10 mouse cellular contexts compared by ENCODE assay signal in the genomic region with DNA sequence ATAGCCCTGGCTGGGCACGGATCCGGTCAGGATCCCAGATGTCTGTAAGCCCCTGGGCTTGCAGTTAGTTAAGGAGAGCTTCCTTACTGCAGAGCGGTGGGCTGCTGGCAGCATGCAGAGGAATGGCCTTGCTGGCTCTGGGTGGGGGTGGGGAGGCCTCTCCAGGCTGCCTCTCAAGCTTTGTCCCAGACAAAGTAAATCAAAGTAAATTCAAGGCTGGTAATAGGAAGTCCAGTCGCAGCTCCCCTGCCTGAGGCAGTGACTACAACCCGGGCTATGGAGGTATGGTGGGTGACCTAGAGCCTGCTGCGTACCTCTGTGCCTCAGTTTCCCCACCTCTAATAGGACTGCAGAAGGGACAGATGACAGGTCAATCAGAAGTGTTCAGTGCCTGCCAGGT. TPM values are rescaled to one million over a fixed set of nuclear protein-coding genes. Genes with fewer than 3 reads are reported as not detected.
DNase-seq lines count a peak whose midpoint lies in the region; ATAC-seq and TF ChIP-seq lines count a peak whose summit lies in the region.
"Had no signal": no experiment of that assay in that cellular context is flagged by ENCODE, and none has a peak within 500 bp of the region (broad histone marks: within the 10 kb centered on the region; RNA-seq: fewer than 3 reads in every experiment).

No protein-coding gene starts in this region.

- whole genome bisulfite sequencing in kidney, postnatal 0 days, result 22% methylated on average over 6 of the region's 6 CpGs
- 12% methylated on average over 6 of the region's 6 CpGs for WGBS in hindbrain, embryonic 12.5 days
- 11% methylated on average over 6 of the region's 6 CpGs for WGBS in midbrain, embryonic 14.5 days

- H3K27me3 ChIP-seq in kidney, postnatal 0 days (ENCODE audit: insufficient read depth, low read length), result no peaks in the 10 kb centered on the region
- H3K27me3 ChIP-seq in hindbrain, embryonic 12.5 days, result peaks cover 55% of the 10 kb centered on the region
- H3K27me3 ChIP-seq in midbrain, embryonic 14.5 days (ENCODE audit: control insufficient read depth, insufficient read depth, low read length), result peaks cover 33% of the 10 kb centered on the region

- H3K4me1 ChIP-seq in kidney, postnatal 0 days (replicated peaks; ENCODE audit: insufficient read depth, low read length), result peaks cover 22% of the 10 kb centered on the region
- peaks cover 57% of the 10 kb centered on the region for H3K4me1 ChIP-seq in hindbrain, embryonic 12.5 days
- peaks cover 19% of the 10 kb centered on the region for H3K4me1 ChIP-seq in midbrain, embryonic 14.5 days (ENCODE audit: control insufficient read depth, insufficient read depth, low read length)

- peak overlapping the region; percentile 65 for H3K27ac ChIP-seq in kidney, postnatal 0 days
- peak overlapping the region; percentile 65; the same call in 1 of the 2 replicates for H3K27ac ChIP-seq in hindbrain, embryonic 12.5 days
- no peak overlapping the region for H3K27ac ChIP-seq in midbrain, embryonic 14.5 days (replicated peaks; ENCODE audit: low read depth, low read length)
- H3K27ac ChIP-seq: hindbrain, embryonic 15.5 days had no signal

- peak; percentile 42 for DNase-seq in adrenal gland, postnatal 14 days
- no peak for DNase-seq in adrenal gland, adult 18-20 months (ENCODE audit: low spot score in 2 of 2)
- peak; percentile 8 for DNase-seq in kidney, postnatal 0 days (ENCODE audit: low spot score)
- no peak for DNase-seq in kidney, adult 18-20 months
- DNase-seq in midbrain, embryonic 14.5 days, result no peak
- DNase-seq in right cerebral cortex, postnatal 14 days, result no peak
- DNase-seq in thymus, postnatal 36 days, result no peak
- DNase-seq: cerebellum, adult 9-11 months had no signal

- TF ChIP-seq CTCF in kidney, postnatal 0 days (IDR thresholded peaks at IDR 0.05; ENCODE audit: low read depth), result no peak

- no peaks in the 10 kb centered on the region for H3K36me3 ChIP-seq in kidney, postnatal 0 days (ENCODE audit: insufficient read depth, low read length)
- H3K36me3 ChIP-seq in hindbrain, embryonic 12.5 days, result 0 out of 2 replicates have a peak, but pooled peaks cover 5% of the 10 kb centered on the region
- no peaks in the 10 kb centered on the region for H3K36me3 ChIP-seq in midbrain, embryonic 14.5 days (ENCODE audit: control insufficient read depth, insufficient read depth, low read length)
- H3K36me3 ChIP-seq: hindbrain, embryonic 15.5 days had no signal

- no peak for ATAC-seq in kidney, postnatal 0 days (replicated peaks; ENCODE audit: low FRiP score, low read depth)
- no peak for ATAC-seq in hindbrain, embryonic 12.5 days (ENCODE audit: low FRiP score)
- ATAC-seq in midbrain, embryonic 14.5 days (ENCODE audit: low FRiP score, low TSS enrichment), result no peak

- no peaks in the 10 kb centered on the region for H3K9me3 ChIP-seq in kidney, postnatal 0 days (replicated peaks; ENCODE audit: low read length)
- no peaks in the 10 kb centered on the region for H3K9me3 ChIP-seq in hindbrain, embryonic 12.5 days (replicated peaks)
- no peaks in the 10 kb centered on the region for H3K9me3 ChIP-seq in midbrain, embryonic 14.5 days (ENCODE audit: control insufficient read depth, low read length)
- H3K9me3 ChIP-seq: hindbrain, embryonic 15.5 days had no signal

- H3K9ac ChIP-seq in kidney, postnatal 0 days (ENCODE audit: low read depth, low read length), result peak overlapping the region; percentile 59; the same call in 1 of the 2 replicates
- H3K9ac ChIP-seq in hindbrain, embryonic 12.5 days, result 0 out of 2 replicates have a peak overlapping the region, but pooled peaks have one; percentile 25
- no peak overlapping the region for H3K9ac ChIP-seq in midbrain, embryonic 14.5 days (replicated peaks; ENCODE audit: low read length)
- H3K9ac ChIP-seq: hindbrain, embryonic 15.5 days had no signal

- H3K4me2 ChIP-seq in kidney, postnatal 0 days (ENCODE audit: low read length), result peak overlapping the region; percentile 60
- H3K4me2 ChIP-seq in hindbrain, embryonic 12.5 days (replicated peaks), result peak overlapping the region; percentile 87
- peak overlapping the region; percentile 24 for H3K4me2 ChIP-seq in midbrain, embryonic 14.5 days (ENCODE audit: low read length)

- peak overlapping the region; percentile 44 for H3K4me3 ChIP-seq in kidney, postnatal 0 days (replicated peaks; ENCODE audit: low read depth, low read length)
- peak overlapping the region; percentile 50 for H3K4me3 ChIP-seq in hindbrain, embryonic 12.5 days
- H3K4me3 ChIP-seq in midbrain, embryonic 14.5 days (replicated peaks; ENCODE audit: low read depth, low read length), result no peak overlapping the region

RNA-seq across cellular contexts. Expression of a gene that starts 3.3 kb away (rescaled TPM):
- 7.2 and 10.6 TPM in 2 replicates for total RNA-seq in adrenal gland, postnatal 14 days (2021)
- 1 to 10 TPM; 6.3 to 8.8 TPM for total RNA-seq in adrenal gland, adult 18-20 months (2021)
- 33.9 and 36.1 TPM in 2 replicates for polyA plus RNA-seq in kidney, postnatal 0 days (2015; fragmentation: Nextera tagmentation; extraction: Ambion mirVana)
- 30.1 and 39.0 TPM in 2 replicates for polyA plus RNA-seq in hindbrain, embryonic 12.5 days (2016; fragmentation: Nextera tagmentation; extraction: Ambion mirVana)
- 0.53 and 4.4 TPM in 2 replicates for polyA plus RNA-seq in midbrain, embryonic 14.5 days (2014; fragmentation: Nextera tagmentation; extraction: Ambion mirVana)

RNA-seq across cellular contexts. Expression of a gene that starts 48.6 kb away (rescaled TPM):
- total RNA-seq in adrenal gland, postnatal 14 days (2021), result 30.1 and 32.5 TPM in 2 replicates
- total RNA-seq in adrenal gland, adult 18-20 months (2021), result 10 to 100 TPM; 41.1 to 42.8 TPM
- polyA plus RNA-seq in kidney, postnatal 0 days (2015; fragmentation: Nextera tagmentation; extraction: Ambion mirVana), result 14.3 and 15.5 TPM in 2 replicates
- polyA plus RNA-seq in hindbrain, embryonic 12.5 days (2016; fragmentation: Nextera tagmentation; extraction: Ambion mirVana), result 20.8 and 25.3 TPM in 2 replicates
- 27.4 and 29.9 TPM in 2 replicates for polyA plus RNA-seq in midbrain, embryonic 14.5 days (2014; fragmentation: Nextera tagmentation; extraction: Ambion mirVana)

RNA-seq across cellular contexts. Expression of a gene that starts 48.9 kb away (rescaled TPM):
- total RNA-seq in adrenal gland, postnatal 14 days (2021), result 57.6 and 62.9 TPM in 2 replicates
- total RNA-seq in adrenal gland, adult 18-20 months (2021), result 100 to 1,000 TPM in 1 of 2 experiments, 10 to 100 TPM in 1; 88.3 to 103 TPM
- 77.0 and 78.7 TPM in 2 replicates for polyA plus RNA-seq in kidney, postnatal 0 days (2015; fragmentation: Nextera tagmentation; extraction: Ambion mirVana)
- 120 TPM in 2 replicates for polyA plus RNA-seq in hindbrain, embryonic 12.5 days (2016; fragmentation: Nextera tagmentation; extraction: Ambion mirVana)
- 127 and 146 TPM in 2 replicates for polyA plus RNA-seq in midbrain, embryonic 14.5 days (2014; fragmentation: Nextera tagmentation; extraction: Ambion mirVana)

Comparison
In these comparisons a context has a peak if more than half of its experiments do, and no peak if none do; other contexts are left out.
1. DNase-seq: peak in adrenal gland, postnatal 14 days (single experiment) and kidney, postnatal 0 days (single experiment); none in adrenal gland, adult 18-20 months (0 of 2), kidney, adult 18-20 months (single experiment), midbrain, embryonic 14.5 days (single experiment), right cerebral cortex, postnatal 14 days (single experiment) and thymus, postnatal 36 days (0 of 2).
2. H3K4me2 ChIP-seq: peak in every context shown above with its lines; median percentile 87 in hindbrain, embryonic 12.5 days; 60 in kidney, postnatal 0 days; 24 in midbrain, embryonic 14.5 days.